Mouse (Mus musculus) T-cell, adult 2 months (primary cell): Measurements from ENCODE around the gene Wnt5b.

Experiments
- DNase-seq: peaks from one replicate; pipeline ENCODE4 v3.0.0; 2022; ENCODE audit warnings: low spot score

Gene Wnt5b

DNA sequence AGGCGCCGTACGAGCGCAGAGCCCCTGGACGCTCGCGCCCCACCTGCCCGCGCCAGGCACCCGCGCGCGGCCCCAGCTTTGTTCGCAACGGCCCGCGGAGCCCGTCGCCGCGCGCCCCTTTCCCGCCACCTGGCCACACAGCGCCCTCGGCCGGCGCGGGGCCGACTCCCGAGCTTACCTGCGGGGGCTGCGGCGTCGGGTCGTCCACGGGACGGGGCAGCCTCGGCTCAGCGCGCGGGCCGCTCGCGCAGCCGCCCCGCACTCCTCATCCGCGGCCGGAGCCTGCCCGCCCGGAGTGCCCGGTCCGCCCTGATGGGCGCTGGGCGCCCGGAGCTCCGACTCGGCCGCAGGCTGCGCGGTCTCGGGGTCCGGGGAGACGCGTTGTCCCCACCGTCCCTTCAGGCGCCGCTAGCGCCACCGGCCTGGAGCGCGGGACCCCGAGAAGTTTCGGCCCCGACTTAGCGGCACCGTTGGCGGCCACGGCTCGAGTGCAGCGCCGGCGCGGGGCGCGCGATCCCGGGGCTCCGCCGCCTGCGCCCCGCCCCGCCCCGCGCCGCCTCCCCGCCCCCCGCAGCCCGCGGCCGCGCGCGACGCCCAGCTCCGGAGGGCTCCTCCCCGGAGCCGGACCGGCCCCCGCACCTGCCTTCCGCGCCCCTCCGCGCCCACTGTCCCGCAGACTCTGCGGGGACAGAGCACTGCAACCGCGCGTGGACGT lies at the start of gene Wnt5b:
TSS of gene Wnt5b (minus strand) at position 545 of the 715 bp plus-strand sequence.
- DNase-seq = peak; percentile 13

DNA sequence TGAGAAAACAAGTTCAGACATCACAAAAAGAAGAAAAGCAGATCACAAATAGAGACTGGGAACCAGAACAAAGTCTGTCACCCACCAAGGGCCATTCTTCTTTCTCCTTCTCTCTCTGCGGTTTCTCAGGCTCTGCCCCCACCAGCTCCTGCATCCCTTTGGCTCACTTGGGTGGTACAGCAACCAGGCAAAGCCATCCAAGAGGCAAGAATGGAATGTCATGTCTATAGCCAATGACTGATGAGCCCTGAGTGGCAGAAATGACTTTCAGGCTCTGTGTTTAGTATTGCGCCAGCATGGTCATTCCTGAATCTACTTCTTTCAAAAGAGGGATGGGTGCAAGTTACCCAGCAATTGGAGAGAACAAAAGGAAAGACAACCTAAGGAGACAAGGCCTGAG lies 46.7 kb upstream of the Wnt5b start:
- DNase-seq = no peak

DNA sequence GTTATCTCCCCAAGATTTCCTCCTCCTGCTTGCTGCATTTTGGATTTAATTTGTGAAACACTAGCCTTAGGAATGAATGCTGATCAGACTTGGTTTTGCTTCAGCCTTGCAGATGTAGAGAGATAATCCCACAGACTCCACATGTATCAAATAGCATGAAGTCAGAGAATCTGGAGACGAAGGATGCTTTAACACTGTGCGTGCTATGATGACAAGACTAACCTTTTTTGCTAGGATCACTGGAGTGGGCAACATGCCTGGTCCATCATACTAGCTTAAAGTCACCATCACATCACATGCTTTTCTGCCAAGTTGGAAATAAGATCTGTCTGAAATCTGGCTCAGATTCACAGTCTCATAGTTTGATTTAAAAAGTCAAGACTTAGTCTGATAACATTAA lies 43.8 kb upstream of the Wnt5b start:
- no peak for DNase-seq

DNA sequence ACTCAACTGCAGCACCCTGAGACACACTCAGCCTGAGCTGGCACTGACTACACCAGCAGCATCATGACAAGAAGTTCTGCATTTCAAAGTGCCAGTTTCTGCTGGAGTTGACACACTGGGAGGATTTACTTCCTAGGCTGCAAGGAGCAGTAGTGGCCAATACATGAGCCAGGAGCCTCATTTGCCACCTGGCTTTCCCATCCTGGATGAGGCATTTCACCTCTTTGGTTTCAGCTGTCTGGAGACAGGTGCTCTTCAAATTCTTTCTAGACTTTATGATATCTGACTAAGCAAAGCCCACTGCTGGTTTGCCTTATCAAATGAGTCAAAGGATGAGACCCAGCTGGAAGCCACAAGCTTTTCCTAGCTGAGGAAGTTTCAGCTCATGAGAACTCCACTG lies 43.3 kb upstream of the Wnt5b start:
- no peak for DNase-seq

DNA sequence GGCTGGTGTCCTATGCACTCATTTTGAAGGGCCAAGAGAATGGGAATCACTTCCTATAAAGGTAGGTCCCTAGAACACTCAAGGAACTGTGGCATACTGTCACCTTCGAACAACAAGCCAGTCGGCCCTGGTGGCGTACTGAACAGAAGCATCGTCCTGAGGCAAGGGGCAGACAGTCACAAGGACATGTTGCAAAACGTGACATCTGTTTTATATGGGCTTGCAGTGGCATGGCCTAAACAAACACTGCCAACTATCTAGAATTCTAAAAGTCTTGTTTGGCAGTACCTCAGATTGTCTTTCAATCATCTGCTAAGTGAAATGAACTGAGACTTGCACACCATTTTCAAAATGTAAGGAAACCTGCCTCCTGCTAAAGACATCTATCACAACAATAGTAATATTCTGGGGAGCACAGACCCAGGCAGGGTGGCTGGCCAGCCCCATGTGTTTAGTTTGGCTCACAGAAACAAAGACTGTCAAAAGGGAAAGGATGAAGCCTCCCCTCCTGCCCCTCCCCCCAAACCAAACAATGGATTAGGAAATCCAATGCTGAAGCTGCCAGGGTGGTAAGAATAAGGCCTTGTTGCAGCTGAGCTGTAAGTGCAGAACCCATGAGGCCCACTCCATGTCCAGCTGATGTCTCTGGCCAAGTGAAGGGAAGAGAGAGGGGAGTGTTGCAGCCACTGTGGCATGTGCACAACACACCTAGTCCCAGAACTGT lies 41.7 kb upstream of the Wnt5b start:
- DNase-seq = no peak

DNA sequence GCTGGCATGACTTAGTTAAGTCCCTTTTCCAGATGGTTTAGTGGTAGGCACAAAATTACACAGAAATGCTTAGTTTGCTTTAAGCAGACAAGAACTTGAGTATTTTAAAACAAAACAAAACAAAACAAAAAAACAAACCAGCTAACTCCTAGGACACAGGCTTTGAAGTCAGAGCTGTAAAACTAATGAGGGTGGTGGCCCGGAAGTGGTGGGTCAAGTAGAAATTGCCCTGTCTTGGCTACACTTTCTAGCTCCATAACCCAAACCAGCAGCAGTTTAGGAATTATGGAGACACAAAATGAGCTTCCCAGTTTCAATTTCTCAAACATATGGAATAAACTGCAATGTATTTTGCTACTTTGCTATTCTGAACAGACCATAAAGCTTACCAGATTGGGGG lies 39.9 kb upstream of the Wnt5b start:
- no peak for DNase-seq

DNA sequence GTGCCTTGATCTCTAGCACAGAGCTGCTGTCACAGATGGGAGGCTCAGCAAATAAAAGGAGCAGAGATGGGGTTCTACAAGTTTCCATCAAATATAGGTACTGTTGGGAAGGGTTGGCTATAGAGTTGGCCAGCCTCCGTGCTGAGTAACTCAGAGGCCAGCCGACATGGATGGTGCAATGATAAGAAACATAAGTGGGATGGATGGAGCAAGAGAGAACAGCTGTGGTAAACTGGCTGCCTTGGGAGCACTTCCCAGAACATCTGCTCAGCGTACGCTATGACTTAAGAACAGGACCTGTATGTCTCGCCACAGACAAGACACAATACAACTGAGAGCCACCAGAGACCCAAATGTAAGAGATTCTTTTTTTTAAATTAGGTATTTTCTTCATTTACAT lies 39.0 kb upstream of the Wnt5b start:
- DNase-seq = no peak

DNA sequence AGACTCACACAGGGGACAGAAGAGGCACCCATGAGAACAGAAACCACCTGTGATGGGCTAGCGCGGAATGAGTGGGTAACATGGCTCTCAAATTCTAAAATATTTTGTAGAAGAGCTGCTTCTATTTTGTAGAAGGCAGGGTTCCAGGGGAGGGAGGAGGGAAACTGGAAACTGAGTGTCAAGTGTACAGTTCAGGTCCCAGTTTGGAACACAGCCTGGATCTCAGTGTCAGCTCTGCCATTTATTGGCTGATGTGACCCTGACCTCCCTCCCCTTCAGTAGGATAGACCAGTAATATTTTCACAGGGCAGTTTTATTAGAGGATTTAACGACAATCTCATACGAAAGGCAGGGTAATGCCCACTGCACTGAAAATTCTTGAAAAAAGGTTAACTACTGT lies 32.6 kb upstream of the Wnt5b start:
- no peak for DNase-seq

DNA sequence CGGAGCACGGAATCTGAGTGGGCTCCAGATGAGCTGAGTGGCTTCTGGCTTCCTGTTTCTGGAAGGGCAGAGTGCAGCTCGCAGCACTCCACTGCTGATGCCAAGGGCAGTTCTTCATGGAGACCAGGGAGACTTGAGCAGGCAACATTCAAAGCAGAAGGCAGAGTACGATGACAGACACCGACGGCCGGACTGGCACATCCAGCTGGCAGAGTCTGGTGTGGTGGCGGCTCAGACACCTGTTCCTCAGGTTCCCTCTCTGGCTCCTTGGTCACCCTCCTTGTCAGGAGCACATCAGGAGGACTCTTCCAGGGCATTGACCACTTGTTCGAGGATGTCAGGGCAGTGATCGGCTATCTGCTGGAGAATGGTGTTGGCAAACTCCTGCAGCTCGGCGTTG lies 31.2 kb upstream of the Wnt5b start:
- no peak for DNase-seq

DNA sequence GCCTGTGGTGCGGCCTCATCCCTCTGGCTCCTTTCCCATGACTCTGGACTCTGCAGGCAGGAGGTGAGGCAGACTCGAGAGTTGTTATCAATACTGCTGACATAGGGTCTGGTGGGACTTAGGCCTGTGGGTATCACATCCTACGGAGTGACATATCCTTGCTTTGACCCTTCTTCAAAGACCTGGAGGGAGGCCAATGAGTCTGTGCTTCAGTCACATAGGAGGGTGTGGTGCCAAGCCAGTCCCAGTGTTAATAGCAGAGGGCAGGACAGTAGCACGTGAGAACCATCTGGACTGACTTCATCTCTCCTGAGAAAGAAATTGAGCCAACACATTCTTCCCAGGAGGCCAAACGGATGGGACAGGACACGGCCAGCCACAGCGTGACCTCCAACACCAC lies 28.1 kb upstream of the Wnt5b start:
- DNase-seq = no peak

DNA sequence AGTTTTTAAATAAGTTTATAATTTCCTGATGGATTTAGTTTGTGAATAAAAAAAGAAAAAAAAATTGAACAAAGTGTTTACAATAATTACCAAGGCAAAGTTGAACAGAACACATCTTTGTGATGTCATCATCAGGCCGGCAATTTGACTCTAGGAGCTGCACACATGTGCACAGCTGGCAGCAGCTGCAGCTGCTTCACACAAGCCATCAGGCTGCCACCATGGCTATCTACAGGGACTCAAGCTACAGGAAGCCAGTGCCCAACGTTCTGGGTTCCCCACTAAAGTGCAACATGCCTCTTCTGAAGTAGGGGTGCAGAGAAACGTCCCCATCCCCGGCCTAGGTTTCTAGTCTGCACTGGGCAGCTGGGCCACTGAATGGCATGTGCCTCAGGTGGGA lies 26.6 kb upstream of the Wnt5b start:
- no peak for DNase-seq

DNA sequence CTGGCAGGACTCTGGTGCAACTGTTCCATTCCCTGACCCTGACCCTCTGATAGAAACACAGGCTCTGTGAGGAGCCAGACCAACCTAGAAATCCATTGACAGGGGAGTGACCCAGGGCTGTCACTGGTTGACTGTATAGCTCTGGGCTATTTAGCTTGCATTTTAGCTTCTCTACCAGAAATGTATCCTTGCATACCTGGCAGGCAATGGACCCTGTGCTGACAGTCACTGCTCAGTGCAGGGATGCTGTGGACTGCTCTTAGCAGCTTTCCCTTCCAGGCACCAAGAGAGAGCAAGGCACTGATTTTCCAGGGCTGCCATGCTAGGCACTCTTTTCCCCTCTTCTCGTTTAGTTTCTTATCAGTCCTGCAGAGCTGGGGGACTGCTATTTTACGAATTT lies 24.2 kb upstream of the Wnt5b start:
- DNase-seq = no peak

DNA sequence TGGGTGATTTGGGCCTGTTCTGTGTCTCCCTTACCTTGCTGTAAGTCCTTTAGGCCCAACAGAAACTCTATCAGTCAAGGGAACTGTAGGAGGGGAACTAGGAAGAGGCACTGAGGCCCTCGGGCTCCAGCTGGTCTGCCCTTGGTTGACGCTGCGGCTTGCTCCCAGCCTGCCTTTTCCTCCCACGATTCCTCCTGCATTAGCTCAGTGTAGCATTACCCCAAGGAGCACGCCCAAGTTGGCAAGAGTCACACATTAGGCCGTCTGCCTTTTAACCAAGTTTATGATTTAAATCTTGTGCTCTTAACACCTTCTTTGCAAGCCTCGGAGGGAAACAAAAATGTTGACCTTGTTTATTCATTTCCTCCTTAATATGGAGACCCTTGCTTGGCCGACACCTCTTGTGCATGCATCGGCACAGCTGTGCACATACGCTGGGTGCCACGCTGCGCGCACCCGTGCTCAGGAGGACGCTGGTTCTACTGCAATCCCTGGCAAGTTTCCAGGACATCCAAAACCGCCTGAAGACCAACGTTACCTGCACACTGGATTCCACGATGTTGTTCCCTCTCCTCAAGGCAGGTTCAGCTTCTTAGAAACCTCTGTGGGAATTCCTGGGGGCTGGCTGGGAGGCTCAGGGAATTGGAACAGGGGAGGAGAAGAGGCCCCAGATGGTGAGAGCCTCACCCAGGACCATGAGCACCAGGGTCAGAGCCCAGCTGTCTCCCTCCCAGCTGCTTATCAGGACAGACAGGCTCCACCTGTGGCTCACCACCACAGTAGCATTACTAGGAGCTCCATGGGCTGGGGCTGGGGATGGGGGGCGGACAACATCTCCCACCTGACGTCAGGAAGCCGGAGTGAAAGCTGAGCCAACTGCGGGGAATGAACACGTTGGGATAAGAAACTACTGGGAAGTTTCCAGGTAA lies 21.6 kb upstream of the Wnt5b start:
- DNase-seq = no peak

DNA sequence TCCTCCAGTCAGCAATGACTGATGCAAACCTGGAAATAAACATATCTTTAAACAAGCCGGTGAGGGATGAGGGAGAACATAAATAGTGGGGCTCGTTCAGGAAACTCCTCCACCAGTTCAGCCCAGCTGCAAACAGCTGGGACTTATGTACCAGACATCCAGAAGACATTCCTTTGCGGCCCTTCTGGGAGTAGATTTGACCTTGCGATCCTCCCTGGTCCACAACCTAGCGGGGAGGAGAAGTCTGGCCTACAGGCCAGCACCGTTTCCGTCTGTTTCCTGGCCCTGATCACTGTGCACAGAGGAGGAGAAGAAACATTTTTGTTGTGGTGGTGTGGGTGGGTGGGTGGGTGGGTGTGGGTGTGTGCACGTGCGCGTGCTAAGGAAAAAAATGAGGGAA lies 18.4 kb upstream of the Wnt5b start:
- DNase-seq = no peak

DNA sequence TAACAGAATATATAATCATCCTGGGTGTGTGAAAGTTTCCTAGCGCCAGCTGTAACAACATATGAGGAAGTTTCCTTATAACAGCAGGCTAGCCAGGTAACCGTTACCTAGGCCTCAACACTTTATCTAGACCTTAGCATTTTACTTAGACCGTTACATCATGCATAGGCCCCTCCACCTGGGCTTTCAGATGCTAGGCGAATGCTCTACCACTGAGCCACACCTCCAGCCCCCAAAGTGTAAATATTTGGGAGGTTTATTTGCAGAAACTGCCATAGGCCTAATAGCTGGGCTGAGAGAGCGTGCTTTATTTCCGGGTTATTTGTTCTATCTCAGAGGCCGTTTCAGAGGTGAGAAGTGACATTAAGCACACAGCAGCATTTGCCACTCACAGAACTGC lies 14.7 kb upstream of the Wnt5b start:
- DNase-seq = no peak

DNA sequence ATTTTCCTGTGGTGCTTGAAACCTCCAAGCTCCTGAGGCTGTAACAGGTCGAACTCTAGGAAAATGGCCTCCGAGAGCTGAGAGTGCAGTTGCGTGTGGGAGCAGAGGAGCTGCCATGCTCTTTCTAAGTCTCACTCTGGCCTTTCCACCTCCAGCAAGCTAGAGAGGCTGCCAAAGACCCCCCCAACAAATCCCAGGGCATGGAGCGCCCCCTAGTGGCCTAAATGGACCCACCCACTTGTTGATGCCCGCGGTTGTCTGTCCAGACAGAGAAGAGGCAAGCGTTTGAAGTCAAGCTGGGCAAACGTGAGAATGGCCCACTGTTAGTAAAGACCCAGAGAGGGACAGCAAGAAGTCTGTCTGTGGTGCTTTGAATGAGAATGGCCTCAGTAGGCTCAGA lies 10.3 kb upstream of the Wnt5b start:
- DNase-seq = peak; percentile 10

DNA sequence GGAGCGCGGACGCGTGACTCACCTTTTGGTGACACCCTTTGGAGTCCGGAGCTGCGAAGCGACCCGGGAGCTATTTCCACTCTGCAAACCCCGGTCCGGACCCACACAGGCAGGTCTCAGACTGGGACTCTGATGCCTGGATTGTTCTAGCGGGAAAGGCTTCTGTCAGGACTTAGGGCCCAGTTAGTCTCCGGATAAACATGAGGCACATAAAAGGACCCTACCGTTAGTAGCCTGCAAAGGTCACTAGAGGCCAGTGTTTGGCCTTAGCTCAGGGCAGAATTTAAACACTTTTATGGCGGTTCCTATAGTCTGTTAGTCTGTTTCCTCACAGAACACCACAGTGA lies 344 bp upstream of the Wnt5b start:
- DNase-seq = no peak

DNA sequence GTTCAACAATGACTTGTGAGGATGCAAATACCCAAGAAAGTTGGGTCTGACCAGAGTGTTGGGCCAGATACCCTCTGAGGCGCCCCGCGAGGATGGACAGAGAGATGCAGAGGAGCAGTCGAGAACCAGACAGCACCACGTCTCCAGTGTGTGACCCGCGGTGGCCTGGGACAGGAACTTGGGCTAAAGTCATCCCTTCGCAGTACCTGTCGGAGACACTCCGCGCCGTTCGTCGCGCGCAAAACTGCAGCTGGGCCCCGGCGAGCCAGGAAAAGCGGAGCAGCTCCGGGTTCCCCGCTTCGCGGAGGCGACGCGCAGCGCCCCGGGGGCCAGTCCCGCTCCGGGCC lies 718 bp downstream of the Wnt5b start:
- DNase-seq = peak; percentile 19

DNA sequence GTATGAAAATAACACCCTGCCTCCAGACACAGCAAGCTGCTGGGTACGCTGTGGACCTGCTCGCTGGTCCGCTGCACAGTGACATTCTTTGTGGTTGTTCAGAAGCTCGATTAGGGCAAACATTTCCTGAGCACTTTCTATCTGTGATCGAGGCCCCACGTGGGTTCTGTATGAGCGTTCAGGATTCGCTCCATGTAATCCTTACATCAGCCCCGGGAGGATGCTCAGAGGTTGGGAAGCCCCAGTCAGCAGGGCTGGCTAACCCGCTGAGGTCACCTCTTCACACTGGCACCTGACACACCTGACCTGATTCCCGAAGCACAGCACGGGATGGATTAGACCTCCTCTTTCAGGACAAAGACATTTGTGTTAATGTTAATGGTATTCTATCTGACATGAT lies 8.3 kb downstream of the Wnt5b start:
- no peak for DNase-seq

DNA sequence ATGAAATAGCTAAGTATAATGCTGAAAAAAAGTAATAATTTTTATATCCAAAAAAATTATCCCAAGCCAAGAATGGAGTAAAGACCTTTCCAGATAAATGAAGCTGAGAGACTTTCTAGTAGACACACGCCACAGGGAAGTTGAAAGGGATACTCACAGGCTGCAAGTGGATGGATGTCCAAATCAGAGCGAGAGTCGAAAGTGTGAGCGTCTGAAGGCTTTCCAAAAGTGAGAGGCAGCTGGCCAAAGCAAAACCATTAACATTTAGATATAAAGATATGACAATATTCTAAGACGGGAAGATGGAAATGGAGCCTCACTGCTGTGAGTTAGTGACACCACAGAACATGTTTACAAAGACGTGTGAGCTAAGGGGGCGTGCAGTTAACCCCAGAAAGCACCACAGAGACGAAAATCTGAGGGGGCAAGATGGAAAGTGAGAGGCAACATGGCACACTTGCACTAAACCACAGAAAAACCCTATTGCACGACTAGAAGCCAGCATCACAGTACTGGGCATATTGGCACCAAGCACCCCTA lies 10.9 kb downstream of the Wnt5b start:
- no peak for DNase-seq

DNA sequence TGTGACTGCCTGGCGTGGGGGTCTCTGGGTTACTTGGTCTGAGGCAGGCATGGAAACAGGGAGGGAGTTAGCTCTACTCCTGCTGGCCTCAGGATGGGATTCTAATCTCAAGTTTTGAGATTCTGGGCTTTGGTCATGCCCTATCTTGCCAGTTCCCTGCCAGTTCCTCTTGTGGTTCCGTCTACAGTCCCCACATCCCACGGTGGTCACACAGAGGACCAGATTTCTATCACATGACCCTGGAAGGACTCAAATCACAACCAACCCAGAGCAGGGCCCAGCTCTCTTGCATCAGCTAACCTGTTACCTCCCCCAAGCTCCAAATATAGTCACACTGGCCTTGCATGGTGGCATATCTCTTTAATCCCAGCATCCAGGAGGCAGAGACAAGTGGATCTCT lies 14.5 kb downstream of the Wnt5b start:
- DNase-seq = no peak

DNA sequence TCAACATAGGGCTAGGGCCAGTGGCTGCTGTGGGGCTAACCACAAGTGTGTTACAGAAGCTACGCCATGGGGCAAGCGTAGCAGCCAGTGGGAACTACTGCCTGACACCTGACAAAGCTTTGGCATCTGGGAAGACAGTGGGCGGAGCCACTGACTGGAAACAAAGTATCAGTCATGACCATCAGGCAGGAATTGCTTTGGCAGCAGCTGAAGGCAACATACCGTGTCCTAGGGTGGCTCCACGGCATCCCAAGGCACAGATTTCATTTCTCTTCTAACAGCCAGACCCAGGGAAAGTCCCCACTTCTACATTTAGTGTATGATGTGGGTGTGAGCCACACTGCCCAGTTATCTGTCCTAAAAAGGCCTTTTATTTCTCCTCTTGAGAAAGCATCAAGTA lies 17.6 kb downstream of the Wnt5b start:
- no peak for DNase-seq

DNA sequence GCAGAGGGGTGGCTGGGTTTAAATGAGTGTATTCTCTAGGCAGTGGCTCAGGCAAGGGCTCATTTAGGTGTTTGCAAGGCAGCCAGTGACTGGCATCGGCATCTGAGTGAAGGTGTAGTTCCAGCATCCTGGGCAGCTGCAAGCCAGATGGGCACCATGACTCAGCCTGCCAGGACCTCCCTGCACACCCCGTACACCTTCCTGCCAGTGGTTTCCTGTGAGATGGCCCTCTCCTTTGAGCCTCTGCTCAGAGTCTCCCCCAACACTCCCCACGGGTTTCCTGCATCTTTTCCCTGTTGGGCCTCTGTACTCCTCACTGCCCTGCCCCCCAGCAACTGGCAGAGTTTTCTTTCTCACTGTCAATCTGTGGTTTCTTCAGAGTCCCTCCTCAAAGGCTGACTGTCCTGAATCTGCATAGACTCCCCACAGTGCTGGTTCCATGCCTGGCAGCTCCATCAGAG lies 22.2 kb downstream of the Wnt5b start:
- peak; percentile 49 for DNase-seq
